Mouse (Mus musculus): ENCODE measurements around the gene Sec16a. TPM values are rescaled to one million over a fixed set of nuclear protein-coding genes. Genes with fewer than 3 reads are reported as not detected.
"Not testable (repeated sequence)": the region's sequence is repeated elsewhere in the genome, so short reads cannot be mapped to it uniquely, and the experiment has no call there.

The Sec16a gene
- polyA plus RNA-seq, 1 experiment from 2014 or later: 33.7 TPM

GRCm38 (mm10) chr2:26400296-26400695 lies 44.7 kb downstream of the Sec16a start:
- no peak for ATAC-seq (replicated peaks; ENCODE audit: low FRiP score, low TSS enrichment, low read depth)

GRCm38 (mm10) chr2:26399647-26400046 lies 45.4 kb downstream of the Sec16a start:
- 79% methylated on average over 5 of the region's 5 CpGs for WGBS
- H3K36me3 ChIP-seq (ENCODE audit: control insufficient read depth, insufficient read depth, low read length): peaks cover 73% of the 10 kb centered on the region

More at GRCm38 (mm10) chr2:26400296-26400695, 44.7 kb downstream of the Sec16a start:
- no peaks in the 10 kb centered on the region for H3K4me1 ChIP-seq (replicated peaks; ENCODE audit: control insufficient read depth, insufficient read depth, low read length)
- H3K4me2 ChIP-seq (ENCODE audit: low read length): no peak overlapping the region
- H3K9ac ChIP-seq (ENCODE audit: low read length): no peak overlapping the region
- WGBS: 90% methylated on average over 5 of the region's 5 CpGs
- peaks cover 66% of the 10 kb centered on the region for H3K36me3 ChIP-seq (ENCODE audit: control insufficient read depth, insufficient read depth, low read length)
- no peak for DNase-seq (ENCODE audit: low spot score)
- no peaks in the 10 kb centered on the region for H3K27me3 ChIP-seq (replicated peaks; ENCODE audit: control insufficient read depth, insufficient read depth, low read length)
- no peak overlapping the region for H3K27ac ChIP-seq (ENCODE audit: low read depth)
- H3K4me3 ChIP-seq (ENCODE audit: low read depth, low read length): no peak overlapping the region
- no peaks in the 10 kb centered on the region for H3K9me3 ChIP-seq (ENCODE audit: control insufficient read depth, low read length)

GRCm38 (mm10) chr2:26398978-26399377 lies 46.0 kb downstream of the Sec16a start:
- no peak for ATAC-seq (replicated peaks; ENCODE audit: low FRiP score, low TSS enrichment, low read depth)
- DNase-seq (ENCODE audit: low spot score): no peak
- 89% methylated on average over 8 of the region's 8 CpGs for WGBS
- no peak overlapping the region for H3K4me2 ChIP-seq (ENCODE audit: low read length)
- no peaks in the 10 kb centered on the region for H3K9me3 ChIP-seq (ENCODE audit: control insufficient read depth, low read length)
- H3K9ac ChIP-seq (ENCODE audit: low read length): no peak overlapping the region
- H3K27ac ChIP-seq (ENCODE audit: low read depth): no peak overlapping the region
- peaks cover 80% of the 10 kb centered on the region for H3K36me3 ChIP-seq (ENCODE audit: control insufficient read depth, insufficient read depth, low read length)
- H3K4me1 ChIP-seq (replicated peaks; ENCODE audit: control insufficient read depth, insufficient read depth, low read length): no peaks in the 10 kb centered on the region
- no peaks in the 10 kb centered on the region for H3K27me3 ChIP-seq (replicated peaks; ENCODE audit: control insufficient read depth, insufficient read depth, low read length)
- no peak overlapping the region for H3K4me3 ChIP-seq (ENCODE audit: low read depth, low read length)

More at GRCm38 (mm10) chr2:26399647-26400046, 45.4 kb downstream of the Sec16a start:
- Histone ChIP-seq H3K27me3 (replicated peaks; ENCODE audit: control insufficient read depth, insufficient read depth, low read length) (no peaks in the 10 kb centered on the region), H3K4me2 (ENCODE audit: low read length) (no peak overlapping the region), H3K9me3 (ENCODE audit: control insufficient read depth, low read length) (no peaks in the 10 kb centered on the region), H3K9ac (ENCODE audit: low read length) (no peak overlapping the region), H3K4me1 (replicated peaks; ENCODE audit: control insufficient read depth, insufficient read depth, low read length) (no peaks in the 10 kb centered on the region), H3K27ac (ENCODE audit: low read depth) (no peak overlapping the region), H3K4me3 (ENCODE audit: low read depth, low read length) (no peak overlapping the region)
- ATAC-seq (replicated peaks; ENCODE audit: low FRiP score, low TSS enrichment, low read depth): no peak
- DNase-seq (ENCODE audit: low spot score): no peak

- Histone ChIP-seq H3K4me1 (replicated peaks; ENCODE audit: control insufficient read depth, insufficient read depth, low read length) (peaks cover 11% of the 10 kb centered on the region), H3K36me3 (ENCODE audit: control insufficient read depth, insufficient read depth, low read length) (peaks cover 71% of the 10 kb centered on the region), H3K27me3 (replicated peaks; ENCODE audit: control insufficient read depth, insufficient read depth, low read length) (no peaks in the 10 kb centered on the region), H3K9ac (ENCODE audit: low read length) (no peak overlapping the region), H3K4me3 (ENCODE audit: low read depth, low read length) (no peak overlapping the region), H3K9me3 (ENCODE audit: control insufficient read depth, low read length) (no peaks in the 10 kb centered on the region), H3K27ac (ENCODE audit: low read depth) (no peak overlapping the region), H3K4me2 (ENCODE audit: low read length) (no peak overlapping the region)
- 91% methylated on average over 6 of the region's 6 CpGs for WGBS
- DNase-seq (ENCODE audit: low spot score) (no peak), ATAC-seq (replicated peaks; ENCODE audit: low FRiP score, low TSS enrichment, low read depth) (no peak)
Observed at GRCm38 (mm10) chr2:26391617-26392016, 53.4 kb downstream of the Sec16a start.

DNA sequence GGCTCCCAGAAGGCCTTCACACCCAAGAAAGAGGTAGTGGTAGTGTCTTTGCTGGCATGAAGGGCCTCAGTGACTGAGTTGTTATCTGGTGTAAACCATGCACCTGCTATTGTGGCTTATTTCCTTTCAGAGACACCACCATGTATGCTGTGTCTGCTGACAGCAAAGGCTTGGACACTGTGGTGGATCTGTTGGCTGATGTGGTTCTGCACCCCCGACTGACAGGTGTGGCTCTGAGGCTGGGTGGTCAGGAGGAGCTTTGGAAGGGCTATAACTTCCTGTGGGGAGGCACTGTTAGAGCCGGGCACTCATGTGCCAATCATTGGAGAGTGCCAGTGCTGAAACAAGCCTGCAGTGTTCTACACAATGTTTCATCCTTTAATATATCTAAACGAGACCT lies 54.1 kb downstream of the Sec16a start:
- Histone ChIP-seq H3K4me2 (ENCODE audit: low read length) (no peak overlapping the region), H3K4me3 (ENCODE audit: low read depth, low read length) (no peak overlapping the region), H3K27me3 (replicated peaks; ENCODE audit: control insufficient read depth, insufficient read depth, low read length) (no peaks in the 10 kb centered on the region), H3K9me3 (ENCODE audit: control insufficient read depth, low read length) (no peaks in the 10 kb centered on the region), H3K4me1 (replicated peaks; ENCODE audit: control insufficient read depth, insufficient read depth, low read length) (peaks cover 11% of the 10 kb centered on the region), H3K9ac (ENCODE audit: low read length) (no peak overlapping the region), H3K36me3 (ENCODE audit: control insufficient read depth, insufficient read depth, low read length) (peaks cover 71% of the 10 kb centered on the region), H3K27ac (ENCODE audit: low read depth) (no peak overlapping the region)
- ATAC-seq (replicated peaks; ENCODE audit: low FRiP score, low TSS enrichment, low read depth) (no peak), DNase-seq (ENCODE audit: low spot score) (no peak)
- 83% methylated on average over 3 of the region's 3 CpGs for WGBS

GRCm38 (mm10) chr2:26389154-26389690 lies 55.8 kb downstream of the Sec16a start, which contains the start of the genes Entr1 and Pmpca:
Gene Entr1, minus strand, starts transcription at chr2:26389316.
Gene Pmpca, plus strand, starts transcription at chr2:26389339.
- Histone ChIP-seq H3K9ac (ENCODE audit: low read length) (peak within 1 kb of the TSS; percentile 82), H3K27ac (ENCODE audit: low read depth) (peak within 1 kb of the TSS; percentile 47; the same call in 1 of the 2 replicates), H3K27me3 (replicated peaks; ENCODE audit: control insufficient read depth, insufficient read depth, low read length) (no peaks in the 10 kb centered on the region), H3K36me3 (ENCODE audit: control insufficient read depth, insufficient read depth, low read length) (peaks cover 71% of the 10 kb centered on the region), H3K4me3 (ENCODE audit: low read depth, low read length) (peak within 1 kb of the TSS; percentile 53), H3K9me3 (ENCODE audit: control insufficient read depth, low read length) (no peaks in the 10 kb centered on the region), H3K4me1 (replicated peaks; ENCODE audit: control insufficient read depth, insufficient read depth, low read length) (peaks cover 11% of the 10 kb centered on the region), H3K4me2 (ENCODE audit: low read length) (peak within 1 kb of the TSS; percentile 93)
- ATAC-seq (replicated peaks; ENCODE audit: low FRiP score, low TSS enrichment, low read depth): peak; percentile 86
- under 1% methylated on average over 57 of the region's 60 CpGs for WGBS
- DNase-seq (ENCODE audit: low spot score): peak; percentile 88

GRCm38 (mm10) chr2:26388682-26389153 lies 56.3 kb downstream of the Sec16a start:
- ATAC-seq (replicated peaks; ENCODE audit: low FRiP score, low TSS enrichment, low read depth) (peak; percentile 59), DNase-seq (ENCODE audit: low spot score) (peak; percentile 78)
- WGBS: under 1% methylated on average over 43 of the region's 45 CpGs

DNA sequence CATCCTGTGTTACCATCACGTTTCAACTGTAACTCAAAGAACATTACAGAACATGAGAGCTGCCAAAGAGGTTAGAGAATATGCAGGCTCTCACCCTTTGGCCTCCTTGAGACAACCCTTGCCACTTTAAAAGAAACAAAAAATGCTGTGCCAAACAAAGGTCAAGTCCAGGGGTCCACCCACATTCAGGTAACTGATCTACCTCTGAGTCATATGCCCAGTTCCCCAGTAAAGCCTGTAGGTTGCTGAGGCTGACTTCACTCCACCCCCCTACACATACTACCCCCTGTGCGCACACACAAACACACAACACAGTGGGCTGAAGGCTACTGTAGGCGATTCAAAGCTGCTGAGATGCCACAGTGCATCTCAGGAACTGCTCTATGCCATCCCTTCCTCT lies 57.3 kb downstream of the Sec16a start:
- H3K4me2 ChIP-seq (ENCODE audit: low read length): peak overlapping the region; percentile 93
- H3K4me1 ChIP-seq (replicated peaks; ENCODE audit: control insufficient read depth, insufficient read depth, low read length): peaks cover 11% of the 10 kb centered on the region
- peak overlapping the region; percentile 53; the same call in 1 of the 2 replicates for H3K4me3 ChIP-seq (ENCODE audit: low read depth, low read length)
- WGBS: 81% methylated on average over 3 of the region's 3 CpGs
- no peak overlapping the region for H3K27ac ChIP-seq (ENCODE audit: low read depth)
- ATAC-seq (replicated peaks; ENCODE audit: low FRiP score, low TSS enrichment, low read depth): no peak
- no peaks in the 10 kb centered on the region for H3K27me3 ChIP-seq (replicated peaks; ENCODE audit: control insufficient read depth, insufficient read depth, low read length)
- H3K9me3 ChIP-seq (ENCODE audit: control insufficient read depth, low read length): no peaks in the 10 kb centered on the region
- peaks cover 71% of the 10 kb centered on the region for H3K36me3 ChIP-seq (ENCODE audit: control insufficient read depth, insufficient read depth, low read length)
- no peak for DNase-seq (ENCODE audit: low spot score)
- no peak overlapping the region for H3K9ac ChIP-seq (ENCODE audit: low read length)

More at GRCm38 (mm10) chr2:26388682-26389153, 56.3 kb downstream of the Sec16a start:
- H3K36me3 ChIP-seq (ENCODE audit: control insufficient read depth, insufficient read depth, low read length): peaks cover 71% of the 10 kb centered on the region
- peak overlapping the region; percentile 47; the same call in 1 of the 2 replicates for H3K27ac ChIP-seq (ENCODE audit: low read depth)
- H3K4me1 ChIP-seq (replicated peaks; ENCODE audit: control insufficient read depth, insufficient read depth, low read length): peaks cover 11% of the 10 kb centered on the region
- H3K9me3 ChIP-seq (ENCODE audit: control insufficient read depth, low read length): no peaks in the 10 kb centered on the region
- H3K9ac ChIP-seq (ENCODE audit: low read length): peak overlapping the region; percentile 82
- peak overlapping the region; percentile 93 for H3K4me2 ChIP-seq (ENCODE audit: low read length)
- H3K27me3 ChIP-seq (replicated peaks; ENCODE audit: control insufficient read depth, insufficient read depth, low read length): no peaks in the 10 kb centered on the region
- peak overlapping the region; percentile 53 for H3K4me3 ChIP-seq (ENCODE audit: low read depth, low read length)

- DNase-seq (ENCODE audit: low spot score); H3K9me3 ChIP-seq (ENCODE audit: control insufficient read depth, low read length); ATAC-seq (replicated peaks; ENCODE audit: low FRiP score, low TSS enrichment, low read depth); H3K27ac ChIP-seq (ENCODE audit: low read depth); H3K27me3 ChIP-seq (replicated peaks; ENCODE audit: control insufficient read depth, insufficient read depth, low read length); H3K4me1 ChIP-seq (replicated peaks; ENCODE audit: control insufficient read depth, insufficient read depth, low read length): not testable (repeated sequence)
- Histone ChIP-seq H3K4me2 (ENCODE audit: low read length) (peak overlapping the region; percentile 86), H3K4me3 (ENCODE audit: low read depth, low read length) (peak overlapping the region; percentile 89), H3K36me3 (ENCODE audit: control insufficient read depth, insufficient read depth, low read length) (peaks cover 65% of the 10 kb centered on the region), H3K9ac (ENCODE audit: low read length) (peak overlapping the region; percentile 76; the same call in 1 of the 2 replicates)
- 33% methylated on average over 6 of the region's 6 CpGs for WGBS
Observed at GRCm38 (mm10) chr2:26380871-26381270, 64.1 kb downstream of the Sec16a start.
